Comparison of ENCODE assay signal across 33 mouse cellular contexts in genomic region chr6:84946106-84946505, GRCm38 (mm10).
"Had no signal": no experiment of that assay in that cellular context is flagged by ENCODE, and none has a peak within 500 bp of the region (broad histone marks: within the 10 kb centered on the region; RNA-seq: fewer than 3 reads in every experiment).

No protein-coding gene starts in this region.

- DNase-seq: heart, postnatal 10 days; heart, postnatal 14 days; heart, postnatal 36 days; heart, postnatal 4 days; kidney, adult 11 months; kidney, adult 18-20 months; kidney, adult 2 months; kidney, adult 8-10 months; kidney, adult 9 months; kidney, postnatal 10 days; kidney, postnatal 14 days; kidney, postnatal 36 days; kidney, postnatal 4 days; layer of hippocampus, adult 9-11 months; layer of hippocampus, postnatal 36 days had no signal

- H3K9ac ChIP-seq: heart, embryonic 12.5 days; heart, embryonic 13.5 days; heart, embryonic 15.5 days; hindbrain, embryonic 12.5 days; hindbrain, embryonic 13.5 days; hindbrain, embryonic 14.5 days; hindbrain, embryonic 15.5 days; intestine, embryonic 15.5 days; kidney, embryonic 15.5 days had no signal

- H3K36me3 ChIP-seq: heart, embryonic 12.5 days; heart, embryonic 13.5 days; heart, embryonic 15.5 days; hindbrain, embryonic 10.5 days; hindbrain, embryonic 12.5 days; hindbrain, embryonic 13.5 days; hindbrain, embryonic 15.5 days; intestine, embryonic 15.5 days; kidney, embryonic 15.5 days had no signal

- H3K4me3 ChIP-seq: heart, embryonic 12.5 days; heart, embryonic 13.5 days; heart, embryonic 15.5 days; hindbrain, embryonic 10.5 days; hindbrain, embryonic 12.5 days; hindbrain, embryonic 13.5 days; hindbrain, embryonic 15.5 days; intestine, embryonic 15.5 days; kidney, embryonic 15.5 days; layer of hippocampus, adult 2 months; left cerebral cortex, adult 2 months had no signal

- ATAC-seq: hindbrain, embryonic 16.5 days; hindbrain, postnatal 0 days; inflammation-experienced regulatory T-cells, adult 6 months; intestine, embryonic 15.5 days; intestine, embryonic 16.5 days; intestine, postnatal 0 days had no signal

- H3K4me2 ChIP-seq: heart, embryonic 12.5 days; heart, embryonic 13.5 days; heart, embryonic 15.5 days; hindbrain, embryonic 12.5 days; hindbrain, embryonic 13.5 days; hindbrain, embryonic 14.5 days; hindbrain, embryonic 15.5 days; intestine, embryonic 15.5 days; kidney, embryonic 15.5 days had no signal

- H3K4me1 ChIP-seq: hindbrain, embryonic 10.5 days; hindbrain, embryonic 12.5 days; hindbrain, embryonic 15.5 days; intestine, embryonic 15.5 days; kidney, embryonic 15.5 days had no signal

- H3K27ac ChIP-seq: heart, embryonic 13.5 days; heart, embryonic 15.5 days; hindbrain, embryonic 10.5 days; hindbrain, embryonic 12.5 days; hindbrain, embryonic 14.5 days; hindbrain, embryonic 15.5 days; hindbrain, postnatal 0 days; intestine, embryonic 15.5 days; kidney, embryonic 15.5 days; kidney, postnatal 0 days; layer of hippocampus, adult 2 months; left cerebral cortex, adult 2 months had no signal

- H3K27me3 ChIP-seq: heart, embryonic 12.5 days; heart, embryonic 13.5 days; heart, embryonic 15.5 days; hindbrain, embryonic 12.5 days; hindbrain, embryonic 13.5 days; hindbrain, embryonic 15.5 days; intestine, embryonic 15.5 days; kidney, embryonic 15.5 days had no signal

- H3K9me3 ChIP-seq: heart, embryonic 12.5 days; heart, embryonic 13.5 days; heart, embryonic 15.5 days; hindbrain, embryonic 10.5 days; hindbrain, embryonic 12.5 days; hindbrain, embryonic 13.5 days; hindbrain, embryonic 15.5 days; intestine, embryonic 15.5 days; kidney, embryonic 15.5 days had no signal
